Mouse (Mus musculus) liver, postnatal 0 days (tissue): Measurements from ENCODE around the gene Mgat3.

Experiments used
- CTCF ChIP-seq: sonication (generic); IDR thresholded peaks from 2 replicates; pipeline ENCODE4 v1.5.1; 2016; ENCODE audit warnings: antibody characterized with exemption, low read depth
- EP300 ChIP-seq: IDR thresholded peaks from 2 replicates; pipeline ENCODE4 v1.6.1; 2016; ENCODE audit warnings: antibody characterized with exemption, low read depth, mild to moderate bottlenecking

DNA sequence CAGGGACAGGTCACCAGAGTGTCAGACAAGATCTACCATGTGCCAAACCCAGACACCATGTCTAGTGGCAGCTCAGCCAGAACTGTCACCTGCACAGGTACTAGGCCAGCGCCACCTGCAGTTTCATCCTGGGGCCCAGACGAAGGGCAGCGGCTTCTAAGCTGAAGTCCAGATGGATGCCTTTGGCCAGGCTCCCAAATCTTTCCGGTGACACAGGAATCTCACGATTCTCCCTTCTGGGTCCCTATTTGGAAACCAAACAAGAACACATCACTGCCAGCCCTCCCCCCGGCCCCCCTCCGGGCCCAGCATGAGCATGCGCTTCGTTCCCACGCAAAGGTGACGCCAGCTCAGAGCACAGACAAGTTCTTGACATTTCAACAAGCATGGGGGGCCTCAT is 10.2 kb upstream of the Mgat3 start:
- no peak for TF ChIP-seq CTCF
- TF ChIP-seq EP300 = no peak
